Mouse (Mus musculus) hindlimb bud, embryonic 11.5 days (tissue): Measurements from ENCODE around the gene Vrtn.

Source experiments
- DNase-seq: peaks from one replicate; pipeline ENCODE4 v3.0.0-alpha.2; 2012; ENCODE audit warnings: low read depth, low spot score; ENCODE audit errors: extremely low spot score

Vrtn gene

DNA sequence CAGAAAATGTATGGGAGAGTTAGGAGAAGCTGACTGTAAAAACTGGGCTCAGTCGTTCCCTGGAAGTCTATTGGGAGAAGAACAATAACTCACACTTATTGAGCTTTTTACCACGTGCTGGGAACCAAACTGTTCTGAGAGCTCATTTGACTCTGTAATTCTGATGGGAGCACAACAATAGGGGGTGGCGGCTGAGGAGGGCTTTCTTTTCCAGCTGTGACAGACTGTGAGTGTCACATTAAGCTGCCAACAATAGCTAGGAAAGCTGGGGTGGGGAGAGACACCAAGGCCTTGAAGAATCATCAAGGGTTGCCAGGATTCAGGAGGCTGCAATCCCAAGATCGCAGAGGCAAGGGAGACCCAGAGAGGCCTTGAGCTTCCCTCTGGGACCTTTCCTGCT, 45.4 kb downstream of the Vrtn start:
- no peak for DNase-seq

DNA sequence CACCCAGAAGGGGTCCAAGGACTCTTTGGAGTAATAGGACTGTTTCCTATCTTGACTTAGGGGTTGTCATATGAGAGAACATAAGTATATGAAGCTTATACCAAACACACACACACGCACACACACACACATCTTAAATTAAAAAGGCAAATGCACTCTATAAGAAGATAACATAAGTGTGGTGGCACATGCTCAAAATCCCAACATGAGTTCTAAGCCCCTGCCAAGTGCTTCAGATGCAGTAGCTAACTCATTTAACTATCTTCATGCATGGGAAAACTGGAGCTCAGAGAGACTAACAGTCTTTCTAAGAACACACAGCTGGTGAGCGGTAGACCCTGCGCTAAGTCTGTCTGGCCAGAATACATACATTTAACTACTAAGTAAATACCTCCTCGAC, 46.7 kb downstream of the Vrtn start:
- no peak for DNase-seq

DNA sequence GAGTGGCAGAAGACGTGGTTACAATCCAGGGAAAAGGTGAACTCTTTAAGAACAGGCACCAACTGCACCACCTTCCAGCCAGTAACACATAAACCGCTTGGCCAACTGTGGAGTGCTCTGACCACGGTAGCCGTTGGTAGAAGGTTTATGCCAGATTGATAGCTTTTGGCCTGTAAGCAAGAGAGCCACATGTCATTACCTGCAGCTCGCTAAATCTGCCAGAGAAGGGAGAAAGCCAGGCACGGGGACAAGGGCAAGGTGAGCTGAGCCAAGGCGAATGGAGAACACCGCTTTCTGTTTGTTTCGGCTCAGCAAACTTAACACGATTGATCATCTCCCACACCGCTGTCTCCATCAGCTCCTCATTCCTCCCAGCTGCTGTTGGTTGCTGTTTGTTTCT, 48.2 kb downstream of the Vrtn start:
- no peak for DNase-seq

DNA sequence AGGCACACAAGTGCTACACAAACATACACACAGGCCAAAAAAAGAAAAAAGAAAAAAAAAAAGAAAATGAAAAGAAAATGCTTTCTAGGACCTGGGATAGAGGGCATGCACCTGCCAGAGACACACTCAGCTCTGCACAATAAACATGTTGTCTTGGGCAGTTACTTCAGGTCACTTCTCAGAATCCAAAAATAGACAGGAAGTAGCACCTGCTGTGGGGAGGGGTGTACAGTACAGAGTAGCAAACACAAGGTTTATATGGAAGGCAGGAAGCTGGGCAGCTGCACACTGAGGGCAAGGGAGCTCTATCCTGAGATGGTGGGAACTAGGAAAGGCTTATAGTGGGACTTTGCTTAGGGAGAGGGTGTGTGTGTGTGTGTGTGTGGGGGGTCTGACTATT, 50.5 kb downstream of the Vrtn start:
- no peak for DNase-seq

DNA sequence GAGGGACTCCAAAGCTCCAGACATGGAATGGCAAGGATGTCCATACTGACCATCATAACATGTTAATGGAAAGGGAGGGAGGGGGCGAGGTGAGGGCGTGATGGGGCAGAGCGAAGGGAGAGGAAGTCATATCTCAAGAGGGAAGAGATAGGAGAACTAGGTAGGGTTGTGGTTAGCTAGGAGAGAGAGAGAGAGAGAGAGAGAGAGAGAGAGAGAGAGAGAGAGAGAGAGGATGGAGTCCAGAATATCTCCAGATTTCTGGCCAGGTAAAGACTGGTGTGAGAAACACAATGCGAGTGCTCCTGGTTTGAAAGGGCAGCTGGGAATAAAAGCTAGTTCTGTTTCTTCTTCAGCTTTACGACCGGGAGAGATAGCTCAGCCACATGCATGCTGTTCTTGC, 51.3 kb downstream of the Vrtn start:
- no peak for DNase-seq

DNA sequence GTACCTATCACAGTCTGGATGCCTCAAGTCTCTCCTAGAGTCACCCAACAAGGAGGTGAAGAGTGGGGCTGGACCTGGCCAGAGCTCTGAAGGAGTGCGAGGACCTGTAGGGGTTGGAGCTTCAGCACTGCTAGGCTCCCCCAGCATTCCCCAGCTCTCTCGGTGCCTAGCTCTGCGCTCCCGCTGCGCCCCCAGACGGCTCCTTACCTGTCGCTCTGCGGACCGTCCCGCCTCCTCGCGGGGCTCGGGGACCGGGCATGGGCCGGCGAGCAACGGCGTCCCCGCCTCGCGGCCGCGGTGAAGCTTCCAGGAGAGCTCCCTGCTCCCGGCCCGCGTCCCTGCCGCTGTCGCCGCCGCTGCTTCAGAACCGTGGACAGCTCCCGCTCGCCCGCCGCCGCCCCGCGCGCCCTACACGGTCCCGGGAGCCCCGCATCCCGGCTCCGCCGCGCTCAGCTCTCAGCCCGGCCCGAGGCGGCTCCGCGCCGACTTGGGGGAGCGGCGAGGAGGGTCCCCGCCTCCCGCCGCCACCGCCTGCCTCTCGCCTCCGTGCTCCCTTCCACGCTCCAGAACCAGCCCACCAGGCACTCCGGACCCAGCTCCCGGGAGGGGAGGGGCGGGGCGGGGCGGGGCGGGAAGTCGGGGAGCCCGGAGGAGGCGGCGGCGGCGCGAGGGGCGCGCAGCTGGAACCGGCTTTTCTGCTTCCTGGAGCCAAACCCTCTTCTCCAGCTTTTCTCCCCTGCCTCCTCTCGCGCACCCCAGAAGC, 57.7 kb downstream of the Vrtn start, which contains the start of gene Syndig1l:
Gene Syndig1l (minus strand): TSS at position 513 of the 763 bp plus-strand sequence.
- DNase-seq: no peak
